Mouse (Mus musculus) cerebellum, adult 18-20 months (tissue): Measurements from ENCODE around the gene Gm16485.

ENCODE experiments used
- DNase-seq, 2 experiments: peaks; one replicate each; pipeline ENCODE4 v3.0.0; 2021

The Gm16485 gene

GRCm38 (mm10) chr9:8971491-8971890 lies at the start of gene Gm16485:
Gm16485 (plus strand) TSS chr9:8971791.
- no peak for DNase-seq

- DNase-seq = no peak
Measured at GRCm38 (mm10) chr9:8927561-8927960, 44.0 kb upstream of the Gm16485 start.

GRCm38 (mm10) chr9:8937753-8938152 lies 33.8 kb upstream of the Gm16485 start:
- no peak for DNase-seq

DNA sequence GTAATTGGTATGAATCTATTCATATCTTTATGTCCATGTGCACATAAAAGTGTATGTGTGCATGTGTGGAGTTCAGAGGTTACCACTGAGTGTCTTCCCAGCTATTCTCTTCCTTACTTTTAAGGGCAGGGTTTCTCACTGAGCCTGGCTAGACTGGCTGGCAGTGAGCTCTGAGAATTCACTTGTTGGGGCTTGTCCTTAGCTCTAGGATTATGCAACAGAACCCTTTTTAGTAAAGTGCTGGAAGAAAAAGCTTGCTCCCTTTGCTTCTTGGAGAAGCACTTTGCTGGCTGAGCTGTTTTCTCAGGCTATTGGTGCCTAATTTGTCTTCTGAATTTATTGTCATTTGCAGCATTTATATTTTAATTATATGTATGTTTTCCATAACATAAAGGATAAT lies 18.3 kb upstream of the Gm16485 start:
- DNase-seq = no peak

- peak; percentile 12 to 43 for DNase-seq
Measured at GRCm38 (mm10) chr9:8964512-8965133, 7.0 kb upstream of the Gm16485 start.

DNA sequence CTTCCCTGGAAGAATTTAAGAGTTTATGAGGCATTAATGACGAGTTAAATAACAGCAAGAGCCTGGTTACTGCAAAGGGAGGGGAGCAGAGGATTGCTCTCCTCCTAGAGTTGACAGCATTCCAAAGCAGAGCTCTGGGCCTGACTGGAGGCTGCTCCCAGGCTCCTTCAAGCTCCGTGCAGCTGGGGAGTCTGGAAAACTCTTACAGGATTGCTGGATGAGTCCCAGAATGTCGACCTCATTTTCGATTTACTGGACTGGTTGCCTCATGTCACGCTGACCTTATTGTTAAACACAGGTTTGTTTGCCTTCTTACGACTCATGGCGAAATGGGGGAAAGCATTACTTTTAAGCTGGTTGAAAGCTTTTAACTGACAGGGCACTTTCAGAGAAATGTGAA lies 1.4 kb upstream of the Gm16485 start:
- peak in 1 of 2 experiments; percentile 2 for DNase-seq

DNA sequence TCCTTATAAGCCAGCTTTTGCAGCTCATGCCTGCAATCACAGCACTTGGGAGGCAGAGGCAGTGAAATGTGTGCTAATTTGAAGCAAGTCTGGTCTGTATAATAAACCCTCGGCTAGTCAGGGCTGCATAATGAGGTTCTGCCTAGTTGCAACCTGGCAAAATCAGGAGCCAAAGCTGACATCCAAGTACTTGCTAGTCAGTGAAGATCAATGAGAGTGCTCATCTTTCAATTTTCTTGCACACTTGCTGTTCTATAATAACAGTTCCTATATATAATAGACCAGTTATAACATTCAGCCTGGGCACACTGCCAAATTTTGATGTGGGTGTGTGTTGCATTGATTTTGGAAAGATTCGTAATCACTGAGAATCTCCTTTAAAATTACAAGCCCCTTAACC lies 6.2 kb downstream of the Gm16485 start:
- DNase-seq = no peak

DNA sequence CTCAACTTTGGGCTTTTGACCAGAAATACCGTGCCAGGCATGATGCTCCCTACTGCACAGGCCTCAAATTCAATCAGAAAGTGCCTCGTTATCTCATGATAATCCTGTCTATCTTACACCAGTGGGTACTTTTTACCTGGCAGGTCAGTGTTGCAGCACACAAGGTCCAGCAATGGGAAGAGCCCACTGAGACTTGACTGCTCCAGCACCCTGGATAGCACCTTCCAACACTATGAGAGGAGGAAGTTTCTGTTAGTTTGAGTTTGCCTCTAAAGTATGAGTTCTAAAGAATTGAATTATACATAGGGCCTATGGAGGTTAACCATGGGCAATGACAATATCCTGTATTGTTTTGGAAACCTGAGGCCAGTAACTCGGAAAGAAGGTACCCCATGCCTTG lies 10.7 kb downstream of the Gm16485 start:
- DNase-seq = no peak

- no peak for DNase-seq
Measured at GRCm38 (mm10) chr9:8996494-8996893, 24.9 kb downstream of the Gm16485 start.

- no peak for DNase-seq
Measured at GRCm38 (mm10) chr9:9001170-9001569, 29.6 kb downstream of the Gm16485 start.

DNA sequence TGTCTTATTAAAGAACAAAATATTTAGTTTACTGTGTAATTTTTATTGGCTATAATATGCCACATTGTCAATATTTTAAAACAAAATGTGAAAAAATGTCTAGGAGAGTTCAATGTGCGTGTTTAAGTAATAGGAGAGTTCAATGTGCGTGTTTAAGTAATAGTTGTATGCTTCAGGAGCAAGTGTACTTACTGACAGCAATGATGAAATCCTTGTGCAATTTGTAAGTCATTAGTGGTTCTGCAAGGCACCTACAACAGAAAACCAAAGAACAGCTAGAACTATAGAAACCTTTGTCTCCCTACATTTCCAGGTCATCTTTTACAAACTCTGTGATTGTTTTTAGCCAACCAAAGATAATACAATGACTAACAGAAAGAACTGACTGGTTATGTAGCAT lies 43.5 kb downstream of the Gm16485 start:
- DNase-seq = no peak
